Mouse (Mus musculus): Measurements from ENCODE around the gene Tssk6. TPM values are rescaled to one million over a fixed set of nuclear protein-coding genes. Genes with fewer than 3 reads are reported as not detected.

The Tssk6 gene
- total and polyA plus RNA-seq, 2 experiments from 2014 or later: 0.95 to 4.1 TPM

DNA sequence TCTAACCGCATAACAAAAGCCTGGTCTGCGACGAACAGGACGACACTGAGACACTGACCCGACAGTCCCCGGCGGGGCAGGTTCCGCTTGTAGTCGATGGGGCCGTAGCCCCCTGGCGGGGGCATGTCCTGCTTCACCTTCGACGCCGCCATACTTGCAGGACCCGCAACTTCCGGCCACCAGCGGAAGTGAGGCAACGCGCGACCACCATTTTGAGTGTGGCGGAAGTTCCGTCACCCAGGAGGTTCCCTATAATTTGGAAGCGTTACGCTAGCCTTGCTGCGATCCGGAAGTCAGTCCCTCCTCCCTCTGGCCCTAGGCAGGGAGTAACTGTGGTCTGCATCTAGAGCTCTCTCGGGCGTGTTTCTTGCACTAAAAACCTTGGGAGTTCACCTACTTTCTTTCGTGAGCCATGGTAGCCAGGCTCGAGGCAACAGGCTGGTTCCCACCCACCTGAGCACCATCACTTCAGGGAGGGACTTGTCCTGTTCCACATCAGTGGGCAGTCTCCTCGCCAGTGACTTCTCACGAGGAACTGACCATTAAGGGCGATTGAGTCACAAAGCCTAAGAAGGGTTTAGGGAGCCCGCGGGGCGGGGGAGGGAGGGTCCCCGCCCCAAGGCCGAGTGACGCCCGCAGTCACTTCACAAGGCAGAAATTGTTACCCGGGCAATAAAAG, 361 bp upstream of the Tssk6 start:
- peak overlapping the region; percentile 92 for H3K27ac ChIP-seq (ENCODE audit: low read depth, low read length)
- peak; percentile 78 for ATAC-seq
- peak; percentile 96 for DNase-seq
- WGBS: 3% methylated on average over 41 of the region's 41 CpGs
- peaks cover 21% of the 10 kb centered on the region; the same call in 1 of the 2 replicates for H3K4me1 ChIP-seq (ENCODE audit: insufficient read depth)
- H3K9me3 ChIP-seq (ENCODE audit: low read length): no peaks in the 10 kb centered on the region
- H3K4me3 ChIP-seq (ENCODE audit: low read depth, low read length): peak overlapping the region; percentile 52
- peak overlapping the region; percentile 86 for H3K4me2 ChIP-seq (ENCODE audit: low read depth)
- no peaks in the 10 kb centered on the region for H3K36me3 ChIP-seq (ENCODE audit: insufficient read depth)
- TF ChIP-seq CTCF (IDR thresholded peaks at IDR 0.05; ENCODE audit: low read depth): peak; percentile 76
- H3K27me3 ChIP-seq (ENCODE audit: insufficient read depth, low read length): no peaks in the 10 kb centered on the region
- peak overlapping the region; percentile 57 for H3K9ac ChIP-seq

DNA sequence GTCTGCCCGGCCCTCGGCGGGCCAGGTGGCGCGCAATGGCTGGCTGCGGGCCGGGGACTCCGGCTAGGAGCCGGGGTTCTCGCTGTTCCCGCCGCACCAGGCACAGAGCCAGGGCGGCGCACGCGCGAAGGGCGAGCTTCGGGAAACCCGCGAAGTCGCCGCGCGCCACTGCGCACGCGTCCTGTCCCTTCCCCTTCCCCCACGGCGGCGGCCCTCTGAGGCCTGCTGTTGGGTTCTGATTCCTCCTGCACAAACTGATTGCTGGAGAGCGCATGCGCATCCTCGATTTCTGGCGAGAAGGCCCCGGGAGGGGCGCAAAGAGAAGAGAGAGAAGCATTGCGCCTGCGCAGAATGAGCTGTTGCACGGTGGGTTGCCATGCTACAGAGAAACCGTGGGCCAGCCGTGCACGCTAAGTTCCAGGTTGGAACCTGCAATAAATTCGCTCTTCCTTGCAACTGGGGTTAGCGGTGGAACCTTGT, 1.1 kb downstream of the Tssk6 start:
- ATAC-seq: peak; percentile 92
- 3% methylated on average over 45 of the region's 45 CpGs for WGBS

DNA sequence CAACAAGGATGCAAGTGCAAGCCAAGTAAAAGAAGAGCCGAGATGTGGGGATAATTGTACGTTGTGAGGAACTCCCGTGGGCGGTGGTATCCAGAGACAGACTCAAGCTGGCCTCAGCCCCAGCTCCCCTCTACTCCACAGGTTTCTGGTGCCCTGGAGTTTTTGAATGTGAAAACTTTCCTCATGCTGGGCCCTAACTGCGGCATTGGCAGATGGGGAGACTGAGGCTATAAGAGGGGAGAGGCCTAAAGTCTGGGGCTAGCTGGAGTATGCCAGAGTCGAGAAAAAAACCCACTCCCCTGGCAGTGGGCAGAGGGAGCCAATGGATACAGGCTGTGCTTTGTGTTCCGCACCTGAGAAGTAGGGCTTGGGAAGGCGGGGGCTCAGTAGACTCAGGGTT, 2.1 kb downstream of the Tssk6 start:
- H3K4me3 ChIP-seq (ENCODE audit: low read depth, low read length): no peak overlapping the region
- TF ChIP-seq CTCF (IDR thresholded peaks at IDR 0.05; ENCODE audit: low read depth): no peak

More for the DNA sequence above, 1.1 kb downstream of the Tssk6 start:
- Histone ChIP-seq H3K4me3 (ENCODE audit: low read depth, low read length) (peak overlapping the region; percentile 52), H3K36me3 (ENCODE audit: insufficient read depth) (peaks cover 6% of the 10 kb centered on the region), H3K9me3 (ENCODE audit: low read length) (no peaks in the 10 kb centered on the region), H3K4me2 (ENCODE audit: low read depth) (peak overlapping the region; percentile 86), H3K27me3 (ENCODE audit: insufficient read depth, low read length) (no peaks in the 10 kb centered on the region), H3K27ac (ENCODE audit: low read depth, low read length) (peak overlapping the region; percentile 92), H3K4me1 (ENCODE audit: insufficient read depth) (peaks cover 21% of the 10 kb centered on the region; the same call in 1 of the 2 replicates), H3K9ac (peak overlapping the region; percentile 57)
- no peak for TF ChIP-seq CTCF (IDR thresholded peaks at IDR 0.05; ENCODE audit: low read depth)
- peak; percentile 100 for DNase-seq

DNA sequence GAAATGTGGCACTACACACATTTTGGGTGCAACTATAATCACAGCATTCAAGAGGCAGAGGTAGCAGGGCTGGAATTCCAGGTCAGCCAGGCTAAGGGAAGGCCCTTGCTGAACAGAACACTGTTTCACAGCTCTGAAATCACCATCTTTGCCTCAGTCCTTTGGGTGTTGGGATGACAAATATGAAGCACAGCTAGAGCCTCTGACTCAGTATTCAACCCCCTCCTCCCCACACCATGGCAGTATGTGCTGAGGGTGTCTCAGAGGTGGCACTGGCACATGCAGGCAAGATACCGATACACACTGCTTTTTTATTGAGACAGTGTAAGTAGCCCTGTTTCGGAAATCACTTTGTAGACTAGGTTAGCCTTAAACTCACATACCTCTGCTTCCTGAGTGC, 4.3 kb downstream of the Tssk6 start:
- Histone ChIP-seq H3K27me3 (ENCODE audit: insufficient read depth, low read length) (no peaks in the 10 kb centered on the region), H3K4me2 (ENCODE audit: low read depth) (no peak overlapping the region), H3K4me1 (ENCODE audit: insufficient read depth) (peaks cover 12% of the 10 kb centered on the region; the same call in 1 of the 2 replicates), H3K9ac (no peak overlapping the region), H3K36me3 (ENCODE audit: insufficient read depth) (peaks cover 26% of the 10 kb centered on the region), H3K27ac (ENCODE audit: low read depth, low read length) (no peak overlapping the region), H3K9me3 (ENCODE audit: low read length) (no peaks in the 10 kb centered on the region), H3K4me3 (ENCODE audit: low read depth, low read length) (no peak overlapping the region)
- DNase-seq: no peak
- TF ChIP-seq CTCF (IDR thresholded peaks at IDR 0.05; ENCODE audit: low read depth): no peak
- no peak for ATAC-seq
- 88% methylated on average over 2 of the region's 2 CpGs for WGBS

More for the DNA sequence above, 2.1 kb downstream of the Tssk6 start:
- H3K4me1 ChIP-seq (ENCODE audit: insufficient read depth): peaks cover 21% of the 10 kb centered on the region; the same call in 1 of the 2 replicates
- no peak overlapping the region for H3K27ac ChIP-seq (ENCODE audit: low read depth, low read length)
- no peaks in the 10 kb centered on the region for H3K27me3 ChIP-seq (ENCODE audit: insufficient read depth, low read length)
- no peaks in the 10 kb centered on the region for H3K9me3 ChIP-seq (ENCODE audit: low read length)
- DNase-seq (no peak), ATAC-seq (no peak)
- peaks cover 6% of the 10 kb centered on the region for H3K36me3 ChIP-seq (ENCODE audit: insufficient read depth)
- 80% methylated on average over 8 of the region's 8 CpGs for WGBS
- H3K4me2 ChIP-seq (ENCODE audit: low read depth): no peak overlapping the region
- no peak overlapping the region for H3K9ac ChIP-seq

DNA sequence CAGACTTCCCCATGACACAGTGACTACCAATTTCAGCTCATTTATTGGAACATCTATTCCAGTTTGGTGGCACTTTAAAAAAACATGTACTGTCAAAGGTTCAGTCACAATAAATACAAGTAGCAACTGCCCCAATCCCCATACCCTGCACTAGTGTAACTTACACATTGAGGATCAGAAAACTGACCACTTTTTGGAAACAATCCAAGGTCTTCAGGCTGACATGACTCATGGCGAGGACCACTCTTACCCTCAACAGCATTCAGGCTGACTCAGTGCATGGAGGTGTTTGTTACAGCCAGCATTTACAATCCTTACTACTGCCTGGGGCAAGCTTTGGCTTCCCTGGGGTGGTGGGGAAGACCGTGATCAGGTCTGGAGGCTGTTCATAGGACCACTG, 5.1 kb downstream of the Tssk6 start:
- H3K4me3 ChIP-seq (ENCODE audit: low read depth, low read length): no peak overlapping the region
- H3K9me3 ChIP-seq (ENCODE audit: low read length): no peaks in the 10 kb centered on the region
- ATAC-seq: no peak
- no peak overlapping the region for H3K27ac ChIP-seq (ENCODE audit: low read depth, low read length)
- WGBS: 88% methylated on average over 2 of the region's 2 CpGs
- no peak for TF ChIP-seq CTCF (IDR thresholded peaks at IDR 0.05; ENCODE audit: low read depth)
- H3K9ac ChIP-seq: no peak overlapping the region
- H3K4me2 ChIP-seq (ENCODE audit: low read depth): no peak overlapping the region
- no peak for DNase-seq
- peaks cover 33% of the 10 kb centered on the region for H3K36me3 ChIP-seq (ENCODE audit: insufficient read depth)
- no peaks in the 10 kb centered on the region for H3K27me3 ChIP-seq (ENCODE audit: insufficient read depth, low read length)
- H3K4me1 ChIP-seq (ENCODE audit: insufficient read depth): peaks cover 11% of the 10 kb centered on the region; the same call in 1 of the 2 replicates

DNA sequence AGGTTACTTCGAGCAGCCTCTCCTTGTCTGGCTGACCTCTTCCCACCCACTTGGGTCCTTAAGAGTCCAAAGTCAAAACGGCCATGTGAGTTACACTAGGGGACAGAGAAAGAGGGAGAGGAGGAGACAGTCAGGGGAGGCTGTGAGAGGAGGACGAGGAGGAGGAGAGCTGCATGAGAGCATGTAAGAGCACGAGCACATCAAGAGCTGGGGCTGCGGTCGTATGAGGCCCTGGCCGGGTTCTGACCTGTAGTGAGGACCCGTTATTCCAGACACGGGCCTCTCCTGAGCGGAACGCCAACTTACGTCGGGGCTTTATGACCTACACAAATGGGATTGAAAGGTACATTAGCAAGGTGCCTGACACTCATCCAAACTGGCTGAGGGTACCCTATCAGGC, 9.9 kb downstream of the Tssk6 start:
- Histone ChIP-seq H3K27ac (ENCODE audit: low read depth, low read length) (no peak overlapping the region), H3K36me3 (ENCODE audit: insufficient read depth) (peaks cover 66% of the 10 kb centered on the region), H3K9me3 (ENCODE audit: low read length) (no peaks in the 10 kb centered on the region), H3K4me3 (ENCODE audit: low read depth, low read length) (no peak overlapping the region), H3K27me3 (ENCODE audit: insufficient read depth, low read length) (no peaks in the 10 kb centered on the region), H3K4me1 (ENCODE audit: insufficient read depth) (no peaks in the 10 kb centered on the region), H3K9ac (no peak overlapping the region), H3K4me2 (ENCODE audit: low read depth) (no peak overlapping the region)
- WGBS: 89% methylated on average over 13 of the region's 13 CpGs
- no peak for TF ChIP-seq CTCF (IDR thresholded peaks at IDR 0.05; ENCODE audit: low read depth)
- ATAC-seq (no peak), DNase-seq (no peak)

DNA sequence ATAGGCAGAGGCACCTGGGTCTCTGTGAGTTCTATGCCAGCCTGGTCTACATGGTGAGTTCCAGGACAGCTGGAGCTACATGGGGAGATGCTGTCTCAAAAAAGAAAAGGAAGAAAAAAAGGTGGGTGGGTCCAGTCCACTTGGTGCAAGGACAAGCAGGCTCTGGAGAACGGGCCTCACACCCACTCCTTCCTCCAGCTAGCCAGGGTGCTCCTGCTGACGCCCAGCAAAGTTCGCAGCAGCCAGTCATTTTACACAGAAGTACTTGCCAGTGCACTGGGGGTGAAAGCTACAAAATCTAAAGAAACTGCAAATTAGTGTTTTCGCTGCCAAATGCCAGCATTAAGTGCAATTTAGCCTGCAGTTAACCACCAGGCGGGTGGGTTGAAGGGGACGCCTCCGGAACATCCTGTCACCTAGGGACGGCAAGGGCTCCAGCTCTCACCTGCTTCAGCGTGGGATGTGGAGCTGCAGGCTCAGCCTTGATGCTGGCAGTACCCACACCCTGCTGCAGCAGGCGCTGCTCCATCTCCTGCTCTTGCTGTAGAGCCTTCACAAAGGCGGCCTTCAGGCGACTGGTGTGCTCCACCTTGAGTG, 10.6 kb downstream of the Tssk6 start:
- no peak overlapping the region for H3K4me3 ChIP-seq (ENCODE audit: low read depth, low read length)
- H3K27ac ChIP-seq (ENCODE audit: low read depth, low read length): no peak overlapping the region
- DNase-seq (no peak), ATAC-seq (peak; percentile 19; the same call in 1 of the 2 replicates)
- TF ChIP-seq CTCF (IDR thresholded peaks at IDR 0.05; ENCODE audit: low read depth): no peak
- no peaks in the 10 kb centered on the region for H3K9me3 ChIP-seq (ENCODE audit: low read length)
- peaks cover 71% of the 10 kb centered on the region for H3K36me3 ChIP-seq (ENCODE audit: insufficient read depth)
- H3K9ac ChIP-seq: no peak overlapping the region
- H3K27me3 ChIP-seq (ENCODE audit: insufficient read depth, low read length): no peaks in the 10 kb centered on the region
- 85% methylated on average over 12 of the region's 12 CpGs for WGBS
- H3K4me2 ChIP-seq (ENCODE audit: low read depth): no peak overlapping the region
- no peaks in the 10 kb centered on the region for H3K4me1 ChIP-seq (ENCODE audit: insufficient read depth)
